Mouse (Mus musculus): ENCODE measurements around the gene Rasal2.

Rasal2 gene

DNA sequence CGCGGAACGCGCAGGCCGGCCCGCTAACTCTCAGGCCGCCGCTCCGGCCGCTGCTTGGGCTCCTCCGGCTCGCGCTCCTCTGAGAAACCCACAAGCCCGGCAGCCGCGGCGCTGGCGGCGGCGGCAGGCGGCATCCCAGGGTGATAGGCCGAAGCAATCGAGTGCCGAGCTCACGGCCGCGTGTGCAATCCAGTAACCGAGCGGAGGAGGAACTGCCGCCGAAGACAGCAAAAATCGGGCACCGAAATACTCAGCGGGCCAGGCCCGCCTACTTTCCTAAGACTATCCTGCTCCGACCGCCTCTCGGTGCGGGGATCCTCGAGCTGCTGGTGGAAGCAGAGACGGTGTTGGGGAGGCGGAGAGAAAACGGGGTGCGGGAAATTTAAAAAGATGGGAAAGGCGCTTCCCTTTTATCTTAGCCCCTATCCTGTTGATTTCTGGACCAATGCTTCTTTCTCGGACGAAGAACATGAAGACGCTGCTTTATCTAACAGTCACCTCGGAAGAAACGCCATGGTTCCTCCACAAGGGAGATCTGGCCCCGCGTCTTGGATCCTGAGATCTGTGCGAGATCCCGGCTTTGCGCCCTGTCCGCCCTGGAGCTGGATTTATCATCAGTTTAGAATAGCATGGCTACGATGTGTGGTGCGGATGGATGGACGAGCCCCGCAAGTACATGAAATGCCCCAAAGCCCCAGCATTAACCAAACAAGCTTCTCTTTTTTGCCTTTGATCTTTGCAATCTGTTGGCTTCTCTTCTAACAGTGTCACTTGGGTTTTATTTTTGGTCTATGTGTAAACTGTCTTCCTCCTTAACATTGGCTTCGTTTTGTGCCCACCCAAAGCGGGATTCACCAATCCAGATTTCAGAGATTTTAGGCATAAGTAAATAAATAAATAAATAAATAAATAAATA, at the start of gene Rasal2:
Gene Rasal2, minus strand, starts transcription at position 142 of the 916 bp plus-strand sequence.
- peak; percentile 91 for DNase-seq (ENCODE audit: low spot score)

DNA sequence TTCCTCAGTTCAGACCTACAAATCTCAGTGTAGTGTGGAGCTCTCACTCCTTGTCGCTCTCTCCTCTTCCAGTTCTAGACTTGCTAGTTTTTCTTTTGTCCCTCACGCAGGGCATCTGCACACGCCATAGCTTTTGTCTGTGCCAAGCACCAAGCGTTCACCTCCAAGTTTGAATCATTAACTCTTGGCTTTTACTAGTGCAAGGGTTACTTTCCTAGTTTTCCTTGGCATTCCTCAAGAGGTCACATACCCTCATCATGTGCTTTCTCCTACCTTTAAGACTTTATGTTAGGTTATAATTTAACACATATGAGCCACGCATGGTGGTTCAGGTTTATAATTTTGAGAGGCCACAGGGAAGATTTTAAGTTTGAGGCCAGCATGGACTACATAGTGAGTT, 48.9 kb upstream of the Rasal2 start:
- no peak for DNase-seq (ENCODE audit: low spot score)

DNA sequence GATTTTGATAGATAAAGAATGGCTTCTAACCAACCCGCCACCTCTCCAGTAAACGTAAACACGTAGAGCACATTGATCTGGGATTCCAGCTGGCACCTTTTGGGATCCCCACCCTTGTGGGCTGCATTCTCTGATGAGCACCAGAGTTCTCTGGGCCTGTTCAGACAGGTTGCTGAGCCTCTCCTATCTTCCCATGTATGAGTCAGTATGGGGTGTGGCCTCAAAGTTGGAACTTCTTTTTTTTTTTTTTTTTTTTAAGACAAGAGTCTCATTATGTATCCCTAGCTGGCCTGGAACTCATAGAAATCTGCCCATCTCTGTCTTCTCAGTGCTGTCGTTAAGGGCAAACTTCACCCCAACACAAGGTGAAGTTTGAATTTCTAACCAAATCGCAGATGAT, 47.5 kb upstream of the Rasal2 start:
- peak; percentile 22 for DNase-seq (ENCODE audit: low spot score)

DNA sequence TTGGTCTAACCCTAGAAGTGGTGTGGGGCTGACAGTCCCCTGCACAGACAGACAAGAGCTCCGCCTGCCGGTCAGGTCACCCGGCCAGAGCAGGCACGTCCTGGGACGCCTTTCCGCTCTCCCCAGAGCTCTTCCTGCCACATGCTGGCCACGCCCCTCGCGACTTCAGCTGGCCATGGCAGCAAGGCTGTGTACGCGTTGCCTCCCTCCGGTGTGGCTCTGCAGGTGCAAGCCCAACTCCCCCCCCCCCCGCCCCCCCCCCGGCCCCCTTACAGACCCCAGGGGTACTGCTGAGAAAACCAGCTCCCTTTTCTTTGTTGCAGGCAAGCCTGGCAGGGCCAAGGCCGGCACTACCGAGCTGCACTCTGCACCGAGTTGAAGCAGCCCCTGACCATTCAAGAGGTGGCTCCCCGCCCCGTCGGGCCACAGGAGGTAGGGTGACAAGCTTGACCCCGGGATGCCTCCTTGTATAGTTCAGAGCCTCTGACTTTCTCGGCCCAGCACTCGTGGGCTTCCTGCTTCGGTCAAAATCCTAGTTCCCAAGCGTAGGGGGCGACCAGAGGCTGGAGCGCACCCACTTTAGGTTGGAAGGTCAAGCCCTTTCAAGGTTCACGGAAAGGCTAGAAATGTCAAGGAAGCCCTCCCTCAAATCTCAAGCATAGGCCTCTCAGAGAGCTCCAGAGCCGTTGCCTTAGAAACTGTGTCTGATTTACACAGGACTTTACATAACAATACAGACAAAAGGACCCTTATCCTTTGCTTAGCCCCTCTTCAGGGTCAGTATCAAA, 46.2 kb upstream of the Rasal2 start, which contains the start of gene Cryzl2:
Gene Cryzl2, plus strand, starts transcription at position 157 of the 788 bp plus-strand sequence.
- DNase-seq (ENCODE audit: low spot score) = peak; percentile 54

DNA sequence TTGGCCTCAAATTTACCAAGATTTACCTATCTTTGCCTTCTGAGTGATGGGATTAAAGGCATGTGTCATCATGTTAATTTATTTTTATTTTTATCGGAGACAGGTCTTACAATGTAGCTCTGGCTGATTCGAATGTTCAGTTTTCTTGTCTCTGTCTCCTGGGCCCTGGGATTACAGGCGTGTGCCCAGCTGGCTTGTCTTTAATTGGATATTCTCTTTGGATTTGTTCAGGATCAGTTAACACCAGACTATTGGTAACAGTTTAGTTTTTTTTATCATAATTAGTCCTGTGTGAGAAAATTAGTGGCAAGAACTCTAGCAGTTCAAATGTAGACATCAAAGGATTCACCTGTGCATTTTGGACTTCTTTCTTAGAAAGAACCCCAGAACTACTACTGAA, 45.4 kb upstream of the Rasal2 start:
- DNase-seq (ENCODE audit: low spot score) = no peak

DNA sequence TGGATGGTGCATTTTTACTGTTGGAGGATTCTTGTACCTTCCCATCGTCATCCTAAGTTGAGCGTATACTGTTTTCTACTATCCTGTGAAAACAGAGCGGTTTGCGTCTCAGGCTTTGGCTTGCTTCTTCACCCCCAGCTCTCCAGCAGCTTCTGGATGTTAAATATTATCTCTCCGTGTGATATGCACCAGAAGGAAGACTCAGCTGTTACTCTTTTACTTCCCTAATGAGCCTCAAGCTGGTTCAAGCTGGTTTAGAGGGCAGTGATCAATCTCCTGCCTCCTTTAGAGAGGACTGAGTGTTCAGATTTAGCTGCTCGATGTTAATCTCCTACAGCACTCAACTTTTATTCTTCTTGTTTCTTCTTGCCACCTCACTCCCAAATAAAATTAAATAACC, 42.5 kb upstream of the Rasal2 start:
- DNase-seq (ENCODE audit: low spot score) = no peak

DNA sequence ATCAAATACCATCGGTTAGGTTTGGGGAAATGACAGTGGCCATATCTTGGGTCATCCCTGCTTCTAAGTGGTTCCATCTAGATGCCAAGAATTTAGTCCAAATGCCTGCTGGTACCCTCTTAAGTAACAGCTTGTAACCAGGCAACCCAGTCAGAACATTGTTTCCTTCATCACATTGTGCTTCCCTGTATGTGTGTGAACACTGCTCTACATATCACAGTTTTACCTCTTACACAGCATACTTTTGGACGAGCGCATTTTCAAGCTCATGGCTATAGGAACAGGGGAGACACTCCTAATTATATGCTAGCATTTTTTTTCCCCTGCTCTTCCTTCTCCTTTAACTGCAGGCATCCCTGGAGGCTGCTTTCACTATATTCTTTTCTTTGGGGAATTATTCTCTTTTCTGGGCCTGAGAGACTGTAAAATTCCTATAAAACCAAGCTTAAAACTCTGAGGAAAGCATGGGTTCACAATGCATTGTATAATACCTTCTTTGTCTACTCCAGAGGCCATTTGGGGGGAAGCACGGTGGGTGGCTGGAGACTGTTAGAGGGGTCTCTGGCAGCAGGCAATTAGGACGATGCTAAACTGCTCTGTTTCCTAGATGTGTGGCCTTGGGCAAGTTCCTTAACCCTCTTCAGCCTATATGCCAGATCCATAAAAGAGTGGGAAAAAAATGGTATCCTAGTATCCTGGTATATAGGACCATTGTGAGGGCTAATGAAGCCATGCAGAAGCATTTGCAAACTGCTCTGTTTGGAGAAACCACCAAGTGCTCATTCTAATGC, 40.6 kb upstream of the Rasal2 start:
- no peak for DNase-seq (ENCODE audit: low spot score)

DNA sequence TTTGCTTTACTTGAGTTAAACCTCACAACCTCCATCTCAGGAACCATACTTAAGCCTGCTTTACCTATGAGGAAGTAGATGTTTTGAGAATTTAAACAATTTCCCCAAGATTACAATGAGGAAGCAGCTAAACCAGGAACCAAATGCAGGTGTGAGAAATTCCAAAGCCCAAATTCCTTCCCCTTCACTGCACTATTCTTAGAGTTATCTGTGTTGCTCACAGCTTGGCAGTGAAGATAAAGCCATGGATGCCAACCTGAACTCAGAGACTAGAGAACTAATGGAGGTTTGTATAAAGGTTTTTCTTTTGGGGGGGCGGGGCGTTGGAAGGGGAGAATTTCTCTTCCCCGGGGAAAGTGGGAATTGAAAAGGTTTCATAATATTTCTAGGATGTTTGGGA, 39.9 kb upstream of the Rasal2 start:
- no peak for DNase-seq (ENCODE audit: low spot score)

DNA sequence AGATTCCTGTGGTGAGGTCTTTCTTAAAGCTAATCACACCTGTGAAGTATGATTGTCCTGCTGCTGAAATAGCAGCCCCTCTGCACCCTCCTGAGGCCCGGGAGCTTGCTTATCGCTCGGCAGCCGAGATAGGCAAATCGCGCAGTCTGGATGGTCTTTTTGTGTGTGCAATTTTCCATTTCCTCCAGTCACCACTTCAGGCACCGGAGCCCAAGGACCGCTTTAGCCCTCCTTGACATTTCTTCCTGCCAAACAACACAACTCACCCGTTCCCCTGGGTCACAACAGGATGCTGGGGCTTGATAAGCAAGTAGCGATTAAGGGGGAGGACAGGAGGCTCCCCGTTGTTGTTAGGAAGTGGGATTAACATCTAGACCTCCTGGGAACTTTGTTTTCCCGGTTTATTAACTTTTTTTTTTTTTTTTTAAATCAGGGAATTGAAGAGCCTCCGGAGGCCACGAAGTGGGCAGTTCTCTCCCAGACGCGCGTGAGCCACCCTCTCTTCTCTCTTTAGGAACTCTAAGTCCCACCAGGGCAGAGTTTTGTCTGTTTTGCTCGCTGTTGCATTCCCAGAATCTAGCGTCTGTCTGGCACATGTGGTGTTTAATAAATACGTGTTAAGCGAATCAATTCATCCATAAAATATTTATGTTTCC, 37.7 kb upstream of the Rasal2 start:
- no peak for DNase-seq (ENCODE audit: low spot score)

DNA sequence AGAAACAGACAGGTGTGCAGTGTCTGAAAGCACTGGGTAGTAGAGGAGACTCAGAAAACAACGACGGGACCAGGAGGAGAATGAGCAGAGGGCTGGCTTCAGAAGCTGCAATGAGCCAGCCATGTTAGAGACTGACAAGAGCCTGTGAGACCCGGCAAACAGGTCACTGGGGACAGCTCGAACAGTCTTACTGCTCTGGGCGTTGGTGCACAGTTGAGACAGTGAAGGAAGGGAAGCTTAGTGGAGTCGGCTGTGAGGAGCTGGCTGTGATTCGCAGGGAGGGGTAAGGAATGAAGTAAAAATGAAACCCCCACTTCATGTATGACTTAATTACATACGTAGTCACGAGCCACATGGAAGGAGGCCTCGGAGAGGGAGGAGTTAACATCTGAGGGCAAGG, 37.1 kb upstream of the Rasal2 start:
- DNase-seq (ENCODE audit: low spot score) = no peak

DNA sequence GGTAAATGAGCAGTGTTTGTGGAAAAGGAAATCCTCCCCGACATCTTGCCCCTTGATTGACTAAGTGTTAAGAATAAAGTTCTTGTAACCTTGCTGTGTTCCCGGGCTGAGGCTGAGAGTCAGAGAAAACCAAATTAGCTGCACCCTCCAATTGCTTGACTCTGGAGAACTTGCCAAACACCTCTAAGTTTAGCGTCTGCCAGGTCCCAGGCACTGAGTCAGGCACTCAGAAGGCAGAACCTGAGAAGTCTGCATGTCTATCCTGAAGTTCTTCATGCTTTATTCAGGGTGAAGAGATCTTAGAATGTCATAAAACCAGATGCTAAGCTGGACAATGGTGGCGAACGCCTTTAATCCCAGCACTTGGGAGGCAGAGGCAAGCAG, 36.4 kb upstream of the Rasal2 start:
- no peak for DNase-seq (ENCODE audit: low spot score)

DNA sequence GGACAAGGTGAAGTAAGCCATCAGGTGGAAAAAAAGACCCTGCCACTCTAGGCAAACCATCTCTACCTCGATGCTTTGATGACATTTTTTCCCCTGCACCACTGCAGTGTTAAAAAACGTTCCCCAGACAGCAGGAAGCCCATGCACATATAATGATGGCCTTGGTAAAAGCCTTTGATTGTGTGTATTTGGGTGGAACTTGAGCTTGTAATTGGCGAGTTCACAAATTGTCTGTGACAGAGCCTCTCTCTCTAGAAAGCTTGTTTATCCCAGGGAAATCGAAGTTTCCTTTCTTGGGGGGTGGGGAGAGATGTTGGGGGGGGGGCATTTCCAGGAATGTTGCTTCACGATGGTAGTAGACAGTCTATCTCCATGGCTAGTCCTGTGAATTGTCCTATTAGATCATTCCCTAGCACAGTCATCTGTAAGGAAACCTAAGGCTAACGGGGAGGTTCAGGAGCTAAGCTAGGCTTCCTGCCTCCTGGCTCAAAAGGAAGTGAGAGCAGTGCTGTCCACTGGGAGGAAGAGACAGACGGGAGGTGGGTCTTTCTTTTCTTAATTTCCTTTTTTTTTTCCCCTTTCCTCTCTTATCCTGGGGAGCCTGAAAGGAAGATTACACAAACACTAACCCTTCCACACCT, 35.9 kb upstream of the Rasal2 start:
- DNase-seq (ENCODE audit: low spot score) = no peak

DNA sequence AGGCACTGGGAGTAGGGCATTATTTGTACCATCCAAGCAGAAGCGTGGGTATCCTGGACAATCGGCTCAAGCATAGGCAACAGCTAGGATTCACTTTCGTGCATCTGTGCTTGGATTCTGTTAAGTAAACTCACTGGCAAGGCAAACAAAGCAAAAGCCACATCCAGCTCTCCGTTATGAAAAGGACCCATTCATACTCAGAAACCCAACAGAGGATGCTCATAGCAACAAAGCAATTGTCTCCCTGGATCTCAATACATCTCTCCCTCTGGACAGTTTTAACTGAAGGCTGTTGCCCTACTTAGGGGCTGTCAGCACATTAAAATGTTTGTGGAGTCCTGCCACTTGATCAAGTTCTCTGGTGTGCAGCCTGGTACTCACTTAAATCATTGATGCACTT, 34.7 kb upstream of the Rasal2 start:
- DNase-seq (ENCODE audit: low spot score) = no peak

DNA sequence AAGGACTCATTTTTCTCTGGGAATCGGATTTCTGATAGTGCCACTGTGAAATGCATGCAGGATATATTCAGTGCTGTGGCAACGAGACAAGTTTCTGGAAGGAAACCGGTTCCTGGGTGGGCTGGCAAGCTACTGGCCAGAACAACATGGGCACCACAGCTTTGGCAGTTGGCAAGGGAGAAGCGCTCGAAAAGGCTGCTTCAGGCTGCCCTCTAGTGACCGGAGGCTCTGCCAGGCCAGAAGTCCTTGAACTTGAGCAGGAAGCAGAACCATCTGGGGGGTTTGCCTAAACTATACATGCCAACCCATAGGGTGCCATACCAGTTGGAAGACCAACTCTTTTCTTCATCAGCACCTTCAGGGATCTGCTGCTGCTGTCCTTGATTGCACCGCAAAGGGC, 33.9 kb upstream of the Rasal2 start:
- no peak for DNase-seq (ENCODE audit: low spot score)

DNA sequence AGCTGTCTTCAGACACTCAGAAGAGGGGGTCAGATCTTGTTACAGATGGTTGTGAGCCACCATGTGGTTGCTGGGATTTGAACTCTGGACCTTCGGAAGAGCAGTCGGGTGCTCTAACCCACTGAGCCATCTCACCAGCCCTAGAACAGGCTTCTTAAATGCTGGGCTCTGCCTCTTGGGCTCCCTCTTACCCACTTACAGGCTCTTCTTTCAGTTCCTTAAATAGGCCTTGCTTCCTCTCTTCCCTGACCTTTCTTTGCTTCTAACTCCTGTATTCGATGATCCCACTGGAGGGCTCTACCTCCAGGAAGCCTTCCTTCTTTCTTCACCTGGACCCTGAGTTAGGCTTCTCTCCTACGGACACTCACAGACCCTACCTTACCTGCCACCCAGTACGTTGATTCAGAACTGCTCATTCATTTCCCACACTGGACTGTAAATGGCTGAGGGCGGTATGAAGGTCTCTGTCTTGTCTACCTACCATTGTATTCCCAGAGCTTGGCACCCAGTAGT, 33.1 kb upstream of the Rasal2 start:
- no peak for DNase-seq (ENCODE audit: low spot score)

DNA sequence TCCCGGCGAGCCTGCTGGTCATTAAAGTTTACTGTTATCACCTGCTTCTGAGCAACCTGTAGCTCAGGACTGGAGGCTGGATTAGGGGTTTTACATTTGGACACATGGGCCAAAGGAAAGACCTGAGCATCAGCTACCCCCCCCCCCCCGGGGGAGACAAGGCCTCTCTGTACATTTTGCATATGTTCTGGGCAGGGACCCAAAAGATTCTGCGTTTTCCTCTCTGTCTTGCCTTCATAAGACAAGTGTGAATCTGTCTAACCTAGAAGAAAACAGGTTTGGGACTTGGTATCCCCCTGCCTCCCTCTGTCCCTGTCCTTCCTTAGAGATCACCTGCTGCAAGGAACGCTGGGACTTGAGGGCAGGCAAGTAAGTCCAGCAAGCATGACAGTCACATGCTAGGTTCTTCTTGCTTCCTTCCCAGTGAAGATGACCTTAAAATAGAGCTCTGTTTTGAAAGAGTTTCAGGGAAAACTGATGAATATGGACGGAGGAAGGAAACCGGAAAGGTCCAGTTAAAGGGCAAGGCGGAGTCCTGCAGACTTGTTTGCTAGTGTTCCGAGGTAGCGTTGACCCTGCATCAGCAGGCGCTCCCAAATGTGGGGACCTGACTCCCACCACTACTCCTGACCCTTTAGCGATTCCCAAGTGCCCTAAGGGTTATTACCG, 32.4 kb upstream of the Rasal2 start:
- no peak for DNase-seq (ENCODE audit: low spot score)

DNA sequence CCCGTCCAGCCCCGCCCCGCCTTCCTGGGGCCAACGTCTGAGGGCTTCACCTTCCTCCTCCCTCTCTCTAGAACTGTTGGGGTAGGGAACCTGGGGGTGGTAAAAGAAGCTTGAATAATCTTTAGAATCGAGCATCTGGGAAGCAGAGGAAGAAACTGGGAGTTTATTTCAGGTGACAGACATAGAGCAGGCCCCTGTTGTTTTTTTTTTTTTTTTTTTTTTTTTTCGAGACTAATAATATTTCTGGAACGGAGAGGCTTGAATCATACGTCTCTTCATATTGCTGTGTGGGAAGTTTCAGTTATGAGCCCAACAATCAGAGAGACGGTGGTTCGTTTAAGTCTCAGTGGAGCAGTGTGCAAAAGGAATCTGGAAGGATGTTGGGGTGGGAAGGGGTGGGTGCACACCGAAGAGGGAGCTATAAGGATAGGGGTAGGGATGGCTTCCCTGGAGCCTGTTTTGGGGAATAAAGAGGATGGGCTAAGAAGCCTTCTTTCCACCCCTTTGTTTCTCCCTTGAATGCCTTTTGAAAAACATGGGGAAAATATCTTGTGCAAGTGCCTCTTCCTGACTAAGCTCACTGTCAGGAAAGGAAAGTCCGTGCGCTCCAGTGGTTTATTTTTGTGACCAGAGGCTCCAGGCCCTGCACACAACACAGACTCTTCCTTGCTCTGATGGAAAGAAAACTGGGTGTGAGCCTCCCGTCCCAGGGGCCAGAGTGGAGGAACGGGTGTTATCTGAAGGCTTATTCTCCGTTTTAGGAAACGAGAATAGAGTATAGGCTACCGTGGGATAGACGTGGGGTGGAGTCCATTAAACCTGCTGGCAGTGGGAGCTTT, 31.5 kb upstream of the Rasal2 start:
- DNase-seq (ENCODE audit: low spot score) = no peak

DNA sequence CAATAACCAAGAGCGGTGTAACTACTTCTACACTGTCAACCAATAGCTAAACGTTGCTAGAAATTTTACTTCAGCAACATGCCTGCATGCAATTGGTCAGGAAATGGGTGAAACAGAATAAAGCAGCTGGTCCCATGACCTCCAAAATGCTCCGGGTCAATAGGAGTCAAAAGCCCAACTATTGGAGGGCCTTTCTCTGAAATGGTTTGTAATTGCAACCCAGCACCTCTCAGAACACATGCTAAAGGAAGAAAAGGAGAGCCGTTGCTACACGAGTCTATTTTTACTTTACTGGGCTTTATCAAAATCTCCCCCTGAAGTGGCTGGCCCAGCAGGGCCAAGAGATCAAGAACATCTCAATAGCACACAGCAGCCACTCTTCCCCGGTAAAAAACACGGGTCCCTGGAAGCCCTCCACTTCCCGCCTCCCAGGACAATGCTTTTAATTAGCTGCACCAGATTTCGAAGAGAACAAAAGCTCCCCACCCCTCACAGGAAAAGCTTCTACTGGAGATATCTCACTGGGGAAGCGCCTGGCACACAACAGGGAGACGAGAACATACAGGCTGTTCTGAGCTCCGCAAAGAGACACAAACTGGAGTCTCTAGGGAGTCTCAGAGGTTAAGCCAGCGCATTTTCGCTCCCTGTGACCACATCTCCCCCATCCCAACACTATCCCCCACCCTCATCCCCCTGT, 30.8 kb upstream of the Rasal2 start:
- DNase-seq (ENCODE audit: low spot score) = no peak
